Mouse (Mus musculus): ENCODE results near the gene Exoc8.

GRCm38 (mm10) chr8:124871474-124871873 is 26.0 kb downstream of the Exoc8 start:
- TF ChIP-seq POLR2A (IDR thresholded peaks at IDR 0.05; ENCODE audit: insufficient read depth, low read depth, low read length) (no peak), CTCF (IDR thresholded peaks at IDR 0.05) (no peak)
